Mouse (Mus musculus): ENCODE data around the gene Cacna1d.

GRCm38 (mm10) chr14:30045239-30045638, 446.0 kb downstream of the Cacna1d start:
- no peak for TF ChIP-seq CTCF (IDR thresholded peaks at IDR 0.05; ENCODE audit: insufficient read depth, low read length)
- TF ChIP-seq POLR2A (IDR thresholded peaks at IDR 0.05; ENCODE audit: borderline replicate concordance, extremely low read depth, low read depth, low read length), result no peak
